Mouse (Mus musculus): ENCODE results near the gene Gtf3c1.

DNA sequence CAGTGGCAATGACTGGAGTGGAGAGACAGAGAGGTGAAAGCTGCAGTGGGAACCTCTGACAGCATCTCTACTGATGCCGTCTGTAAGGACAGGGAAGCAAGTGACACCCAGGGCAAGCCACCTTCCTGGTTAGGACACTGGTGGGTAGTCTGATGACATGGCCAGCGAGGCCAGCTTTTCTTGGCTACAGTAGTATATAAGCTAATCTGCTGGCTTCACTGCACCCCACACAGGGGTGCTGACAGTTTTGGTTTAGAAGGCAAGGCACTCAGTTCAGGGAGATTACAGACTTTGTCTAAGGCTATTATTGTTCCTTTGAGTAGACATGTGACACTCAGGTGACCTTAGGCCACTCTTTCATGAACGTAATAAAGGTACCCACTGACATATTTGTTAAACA lies 43.9 kb downstream of the Gtf3c1 start:
- TF ChIP-seq CTCF (IDR thresholded peaks at IDR 0.05; ENCODE audit: low read depth, low read length) (no peak), POLR2A (IDR thresholded peaks at IDR 0.05; ENCODE audit: extremely low read depth, insufficient read depth, low read length) (no peak)
